Mouse (Mus musculus): ENCODE data around the gene Olfr64.

- TF ChIP-seq EP300 (IDR thresholded peaks at IDR 0.05; ENCODE audit: low read depth), result no peak
- no peak for TF ChIP-seq CTCF (IDR thresholded peaks at IDR 0.05; ENCODE audit: low read depth)
Observed at GRCm38 (mm10) chr7:103840268-103840667, 54.0 kb downstream of the Olfr64 start, which contains the start of gene Hbb-bh2.

Data from liver, embryonic 14.5 days (tissue).